Mouse (Mus musculus) layer of hippocampus, adult 8-10 months (tissue): Measurements from ENCODE around the gene Rab36. TPM values are rescaled to one million over a fixed set of nuclear protein-coding genes. Genes with fewer than 3 reads are reported as not detected.
A peak's percentile ranks its signal among the peaks of the same experiment; 100 is the strongest.

ENCODE experiments used
- DNase-seq, 2 experiments: peaks; one replicate each; pipeline ENCODE4 v3.0.0; 2022; ENCODE audit warnings: low spot score in 2 of 2
- total RNA-seq, 4 experiments: library from RNA; stranded (reverse); gene quantifications; 2 replicates each; pipeline ENCODE4 v1.2.4; 2022

Rab36 gene
- total RNA-seq, 4 experiments from 2014 or later: 30.0 to 35.7 (median 33.2) TPM

DNA sequence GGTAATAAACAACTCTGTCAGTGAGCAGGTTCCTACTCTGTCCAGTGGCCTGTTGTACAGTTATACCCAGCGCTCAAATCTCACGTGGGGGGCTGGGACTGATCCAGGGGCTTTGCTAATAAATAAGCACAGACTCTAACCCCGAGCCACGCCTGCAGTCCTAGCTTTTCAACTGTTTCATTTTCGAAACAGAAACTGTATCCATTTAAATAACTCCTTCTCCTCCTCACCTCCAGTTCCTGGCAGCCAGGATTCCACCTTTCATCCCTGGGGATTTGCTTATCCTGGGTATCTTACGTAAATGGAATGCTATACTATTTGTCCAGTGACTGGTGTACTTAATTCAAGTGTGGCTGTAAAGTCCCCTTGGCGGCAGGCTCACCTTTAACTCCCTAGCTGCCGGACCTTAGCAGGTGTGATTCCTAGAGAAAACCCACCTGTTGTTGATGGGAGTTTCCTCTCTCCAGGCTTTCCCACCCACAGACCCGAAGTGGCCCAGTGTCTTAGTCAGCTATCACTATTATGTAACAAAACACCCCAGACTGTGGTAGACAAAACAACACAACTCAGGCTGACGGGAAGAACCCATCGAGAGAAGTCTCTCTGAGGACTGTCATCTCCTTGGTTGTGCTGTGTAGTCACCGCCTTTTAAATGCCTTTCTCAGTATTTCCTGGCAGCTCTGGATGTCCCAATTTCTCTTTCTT is 31.9 kb downstream of the Rab36 start:
- no peak for DNase-seq

DNA sequence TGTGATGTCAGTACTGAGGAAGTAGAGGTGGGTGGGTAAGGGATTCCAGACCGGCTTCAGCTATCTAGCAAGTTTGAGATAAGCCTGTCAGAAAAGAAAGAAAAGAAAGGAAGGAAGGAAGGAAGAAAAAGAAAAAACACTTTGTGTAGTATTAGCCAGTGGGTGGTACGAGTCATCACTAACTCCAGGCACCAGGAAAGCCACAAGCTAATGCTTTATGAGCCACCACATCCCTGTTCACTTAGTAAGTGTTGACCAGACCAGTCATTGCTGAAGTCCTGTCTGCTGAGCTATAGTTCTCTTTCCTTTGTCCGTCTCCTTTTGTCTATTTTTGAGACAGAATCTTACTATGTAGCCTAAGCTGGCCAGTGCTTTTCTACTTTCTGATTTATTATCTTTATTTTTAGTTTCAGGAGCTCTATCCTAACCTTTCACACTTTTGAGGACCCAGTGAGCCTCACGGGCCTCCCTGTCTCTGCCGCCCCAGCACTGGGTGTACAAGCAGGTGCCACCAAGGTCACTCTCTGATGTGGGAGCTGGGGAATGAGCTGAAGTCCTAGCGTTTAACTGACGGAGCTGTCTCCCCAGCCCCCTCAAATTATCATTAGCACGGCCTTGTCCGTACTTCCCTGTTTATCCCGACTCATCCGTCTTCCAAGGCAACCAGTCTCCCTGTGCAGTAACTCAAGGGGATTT is 33.6 kb downstream of the Rab36 start:
- DNase-seq: no peak

DNA sequence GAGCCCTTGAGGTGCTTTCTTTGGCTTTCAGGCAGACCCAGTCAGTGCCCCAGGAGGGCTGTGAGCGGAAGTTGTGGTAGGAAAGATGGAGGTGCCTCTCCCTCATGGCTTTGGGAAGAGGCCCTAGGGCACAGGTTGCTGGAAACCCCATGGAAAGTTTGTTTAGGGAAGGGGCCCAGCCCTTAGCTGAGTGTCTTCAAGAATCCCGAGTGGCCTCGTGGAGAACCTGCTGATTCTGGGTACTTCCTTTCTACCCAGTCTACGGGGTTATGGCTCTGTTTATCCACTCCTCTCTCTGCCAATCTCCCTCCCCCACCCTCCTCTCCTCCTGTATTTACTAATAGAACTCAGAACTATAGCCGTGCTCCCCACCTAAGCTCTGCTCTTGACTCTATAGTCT is 38.8 kb downstream of the Rab36 start:
- DNase-seq: no peak

DNA sequence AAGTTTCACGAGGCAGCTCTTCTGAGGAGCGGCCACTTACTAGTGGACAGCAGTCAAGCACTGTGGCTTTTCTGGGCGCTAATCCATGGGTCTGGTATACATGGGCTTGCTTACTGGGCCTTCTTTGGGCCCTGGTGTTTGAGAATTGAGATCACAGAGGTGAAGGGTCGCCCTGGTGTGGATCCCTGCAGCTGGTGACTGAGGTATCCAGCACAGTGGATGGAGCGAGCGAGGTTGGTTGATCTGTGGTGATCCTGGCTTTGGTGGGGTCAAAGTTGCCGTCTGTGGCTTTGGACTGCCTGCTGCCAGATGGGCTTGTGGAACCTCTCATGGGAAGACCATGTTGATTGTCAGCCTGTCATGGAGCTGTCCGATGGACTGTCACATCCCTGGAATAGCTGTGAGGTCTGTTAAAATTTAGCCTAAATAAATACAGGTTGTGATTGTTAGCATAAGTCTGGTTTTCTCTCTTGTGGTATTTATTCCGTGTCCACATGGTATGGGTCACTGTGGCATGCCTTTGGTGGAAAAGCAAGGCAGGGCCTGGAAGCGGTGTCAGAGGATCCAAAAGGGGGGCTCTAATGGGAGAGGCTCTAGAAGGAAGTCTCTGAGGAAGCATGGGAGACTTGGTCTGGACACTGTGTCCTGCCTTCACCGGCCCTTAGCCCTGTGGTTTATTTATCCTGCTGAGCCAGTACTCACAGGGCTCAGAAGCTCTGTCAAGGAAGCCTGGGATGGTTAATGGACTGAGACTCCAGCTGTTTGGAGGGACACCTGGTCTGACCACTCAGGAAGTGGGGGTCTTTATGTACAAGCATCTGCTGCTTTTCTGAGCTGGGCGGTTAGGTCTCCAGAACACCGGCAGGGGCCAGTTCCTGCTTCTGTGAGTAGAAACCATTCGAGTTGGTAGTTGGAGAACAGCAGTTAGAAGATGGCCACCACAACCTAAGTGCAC is 41.6 kb downstream of the Rab36 start:
- DNase-seq: no peak

DNA sequence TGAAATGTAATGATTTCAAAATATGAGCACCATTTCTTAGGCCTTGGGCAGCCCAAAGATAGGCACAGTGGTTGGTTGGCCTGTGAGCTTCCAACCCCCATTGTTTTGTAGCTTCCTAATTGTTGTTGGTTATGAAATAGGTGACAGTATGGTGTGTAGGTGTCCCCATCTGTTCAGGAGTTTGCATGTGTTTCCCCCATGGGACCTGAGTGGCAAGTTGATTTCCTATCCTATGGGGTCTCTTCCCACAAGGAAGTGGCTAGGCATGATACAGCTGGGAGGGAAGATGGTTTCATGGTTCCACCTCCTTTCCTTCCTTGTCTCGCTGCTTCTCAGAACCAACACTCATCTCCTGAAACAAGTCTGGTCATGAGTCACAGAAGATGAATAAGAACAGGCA is 48.5 kb downstream of the Rab36 start:
- DNase-seq: no peak

DNA sequence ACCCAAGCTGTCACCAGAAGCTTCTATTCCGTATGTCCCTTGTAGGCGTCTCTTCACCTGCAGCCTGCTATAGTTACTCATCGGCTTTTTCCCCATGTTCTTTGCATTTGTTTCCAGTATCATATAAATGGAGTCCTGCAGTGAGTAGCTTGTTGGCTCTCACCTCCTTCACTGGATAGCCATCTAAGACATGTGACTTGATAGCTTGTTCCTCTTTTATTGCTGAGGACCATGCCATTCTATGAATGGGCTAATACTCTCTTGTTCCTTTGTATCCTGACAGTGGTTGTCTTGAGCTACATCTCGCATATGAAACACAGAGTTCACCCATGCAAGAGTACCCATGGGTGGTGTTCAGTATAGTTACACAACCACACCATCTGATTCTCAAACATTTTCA is 51.6 kb downstream of the Rab36 start:
- DNase-seq: no peak

DNA sequence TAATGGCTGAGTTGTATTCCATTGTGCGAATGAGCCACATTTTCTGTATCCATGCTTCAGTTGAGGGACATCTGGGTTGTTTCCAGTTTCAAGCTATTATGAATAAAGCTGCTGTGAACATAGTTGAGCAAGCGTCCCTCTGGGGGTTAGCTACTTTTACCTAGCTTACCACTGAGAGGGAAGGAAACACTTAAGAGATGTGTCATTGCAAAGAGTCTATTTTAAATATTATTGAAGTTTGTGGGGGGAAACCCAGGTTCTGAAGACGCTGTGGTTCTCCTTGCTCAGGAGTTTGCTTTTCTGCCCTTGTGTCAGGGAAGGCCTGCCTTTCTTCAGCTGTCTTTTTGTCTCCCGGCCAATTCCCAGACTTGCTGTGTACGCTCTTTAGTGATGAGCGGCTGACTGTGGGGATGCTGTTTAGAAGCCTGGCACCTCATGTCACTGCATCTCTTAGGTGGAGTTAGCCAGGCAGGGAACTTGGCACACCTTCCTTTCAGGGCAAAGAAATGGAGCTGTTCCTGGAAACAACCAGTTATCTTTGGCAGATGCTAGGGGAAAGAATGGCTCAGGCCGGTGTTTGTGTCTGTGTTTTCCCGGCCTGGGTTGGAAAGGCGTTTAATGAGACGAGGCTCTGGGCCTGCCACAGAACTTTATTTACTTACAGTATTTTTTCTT is 54.8 kb downstream of the Rab36 start:
- DNase-seq: no peak

DNA sequence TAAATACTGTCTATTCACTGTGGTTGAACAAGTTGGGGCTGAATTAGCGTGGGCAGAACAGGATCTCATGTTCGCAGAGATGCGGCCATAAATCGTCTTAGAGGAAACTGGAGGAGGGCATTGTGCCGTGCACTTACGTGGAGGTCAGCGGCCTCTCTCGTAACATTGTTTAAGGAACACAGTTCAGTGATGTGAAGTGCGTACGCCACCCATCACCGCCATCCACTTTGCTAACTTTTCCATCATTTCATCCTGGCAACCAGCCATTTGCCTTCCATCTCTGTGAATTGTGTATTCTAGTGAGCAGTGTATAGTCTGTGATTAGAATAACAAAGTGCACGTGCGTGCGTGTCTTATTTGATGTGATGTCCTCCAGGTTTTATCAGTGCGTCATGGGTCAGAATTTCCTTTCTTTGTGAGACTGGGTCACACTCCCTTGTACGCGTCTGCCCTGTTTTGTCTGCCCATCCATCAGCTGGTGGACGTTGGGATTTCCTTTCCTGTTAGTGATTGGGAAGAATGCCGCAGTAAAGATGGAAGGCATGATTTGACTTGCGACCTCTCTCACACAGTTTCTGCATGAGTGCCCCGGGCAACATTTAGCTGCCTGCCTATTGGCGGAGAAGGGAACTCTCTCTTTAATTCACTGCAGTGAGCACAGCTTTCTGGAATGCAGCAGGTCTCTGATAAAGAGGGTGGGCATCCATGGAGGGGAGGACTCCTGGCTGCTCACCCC is 56.6 kb downstream of the Rab36 start:
- no peak for DNase-seq

DNA sequence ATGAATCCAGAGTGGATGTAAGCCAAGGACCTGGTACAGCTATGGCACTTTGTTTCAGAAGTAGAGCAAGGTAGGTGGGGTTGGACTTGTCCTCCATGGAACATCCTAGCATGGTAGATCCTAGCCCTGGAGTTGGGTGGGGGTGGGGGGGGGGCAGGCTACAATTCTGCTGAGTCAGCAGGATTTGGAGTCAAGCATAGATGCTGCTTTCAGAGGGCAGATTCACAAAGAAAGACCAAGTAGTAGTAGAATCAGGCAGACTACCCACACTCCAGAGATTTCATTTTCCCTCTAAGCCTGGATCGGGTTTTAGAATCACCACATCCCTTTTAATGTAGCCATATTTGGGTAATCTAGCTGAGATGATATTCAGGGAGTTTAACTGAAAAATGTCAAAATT is 57.5 kb downstream of the Rab36 start:
- no peak for DNase-seq

DNA sequence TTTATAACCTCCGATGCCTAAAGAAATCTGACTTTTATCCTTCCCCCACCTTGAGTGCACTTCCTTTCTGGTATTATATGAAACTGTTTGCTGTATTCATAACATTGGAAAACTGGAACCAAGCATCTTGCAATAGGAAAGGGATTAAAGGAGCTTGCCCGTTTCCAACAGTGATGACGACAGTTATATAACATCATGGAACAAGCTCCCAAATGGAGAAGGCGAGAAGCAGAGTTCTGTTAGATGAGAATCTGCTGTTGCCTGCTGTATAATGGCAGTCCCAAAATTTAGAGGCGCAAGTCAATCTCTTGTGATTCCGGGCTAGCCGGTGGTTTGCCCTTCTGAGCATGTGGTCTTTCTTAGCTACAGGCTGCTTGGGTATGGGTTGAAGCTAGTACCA is 58.4 kb downstream of the Rab36 start:
- no peak for DNase-seq

DNA sequence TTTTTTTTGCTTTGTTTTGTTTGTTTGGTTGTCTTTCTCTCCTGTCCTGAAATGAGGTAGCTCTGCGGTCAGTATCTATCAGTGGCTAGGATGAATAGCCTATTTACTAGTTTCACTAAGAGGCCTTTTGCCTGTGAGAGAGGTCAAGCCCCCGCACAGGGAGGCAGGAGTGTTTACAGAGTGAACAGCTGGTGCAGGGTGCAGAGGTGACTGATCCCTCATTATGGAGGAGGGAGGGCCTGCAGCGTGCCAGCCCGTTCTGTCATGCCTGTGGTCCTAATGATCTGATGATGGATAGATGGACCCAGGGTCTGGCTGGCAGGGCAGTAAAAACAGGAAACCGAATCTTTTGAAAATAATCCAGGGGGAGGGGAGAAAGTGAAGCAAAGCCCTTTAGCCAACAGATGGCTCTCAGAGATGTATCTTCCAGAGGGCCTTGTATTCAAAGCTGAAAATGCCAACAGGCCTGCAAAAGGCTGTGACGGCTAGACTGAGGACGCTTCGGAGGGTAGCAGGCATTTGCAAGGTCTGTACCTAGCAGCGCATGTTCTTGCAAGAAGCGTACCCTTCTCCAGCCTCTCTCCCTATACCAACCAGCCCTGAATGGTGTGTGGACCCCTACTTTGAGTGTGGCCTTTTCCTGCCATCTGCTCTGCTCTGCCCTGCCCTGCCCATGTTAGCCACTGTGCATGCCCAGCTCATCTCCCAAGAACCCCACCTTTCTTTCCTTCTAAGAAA is 61.8 kb downstream of the Rab36 start:
- no peak for DNase-seq

DNA sequence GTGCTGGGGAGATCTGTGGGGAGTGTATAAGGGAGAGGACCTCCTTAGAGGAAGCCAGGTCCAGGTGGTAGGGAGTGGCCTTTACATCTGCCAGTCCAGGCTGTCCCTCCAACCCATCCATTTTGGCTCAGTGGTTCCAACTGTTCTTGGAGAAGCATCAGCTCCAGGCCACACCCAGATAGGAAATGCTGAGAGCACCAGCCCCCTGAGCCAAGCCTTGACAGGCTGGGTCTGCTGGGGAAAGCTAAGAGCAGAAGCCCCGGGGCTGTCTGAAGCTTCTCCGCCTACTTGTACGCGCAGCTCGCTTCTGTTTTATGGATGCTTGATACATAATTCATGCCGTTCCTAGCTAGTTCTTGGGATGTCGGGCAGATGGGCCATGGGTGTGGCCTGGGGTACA is 63.4 kb downstream of the Rab36 start:
- DNase-seq: peak; percentile 64 to 69

DNA sequence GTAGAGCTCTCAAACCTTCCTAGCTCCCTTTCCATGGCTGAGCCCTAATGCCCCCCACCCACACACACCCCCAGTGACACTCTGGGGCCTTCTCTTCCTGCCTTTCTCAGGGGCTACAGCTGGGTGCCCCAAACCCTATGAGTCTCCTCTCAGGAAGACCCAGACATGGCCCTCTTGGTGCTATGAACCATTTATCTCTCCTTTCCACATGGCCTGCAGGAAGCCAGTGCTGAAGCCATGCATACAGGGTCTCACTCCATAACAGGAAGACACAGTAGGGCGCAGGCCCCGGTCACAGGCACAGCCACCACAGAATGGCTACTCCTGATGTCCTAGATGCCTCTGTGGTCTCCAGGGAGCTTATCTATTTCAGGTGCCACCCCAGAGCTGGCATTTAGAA is 66.6 kb downstream of the Rab36 start:
- DNase-seq: no peak

Other genes starting within 250 kb of the Rab36 start
- 100 to 1,000 TPM in 2 of 4 experiments, 10 to 100 TPM in 2; 88.3 to 111 (median 102) TPM for gene Gnaz, start 69.9 kb upstream of the Rab36 start, total RNA-seq
- 1 to 10 TPM in 1 of 4 experiments, under 1 TPM in 2, not detected in 1; 0.31 to 1.4 (median 0.75) TPM for gene Rsph14, start 4.5 kb upstream of the Rab36 start, total RNA-seq
- 100 to 1,000 TPM in 2 of 4 experiments, 10 to 100 TPM in 2; 96.5 to 140 (median 115) TPM for gene Bcr, start 23.5 kb downstream of the Rab36 start, total RNA-seq
- gene Specc1l, start 175.0 kb downstream of the Rab36 start, total RNA-seq: 10 to 100 TPM; 41.3 to 50.8 (median 42.7) TPM